Mouse (Mus musculus): Measurements from ENCODE around the gene Rhov. TPM values are rescaled to one million over a fixed set of nuclear protein-coding genes. Genes with fewer than 3 reads are reported as not detected.

The Rhov gene
- polyA plus RNA-seq, 1 experiment from 2014 or later: 0.44 TPM

DNA sequence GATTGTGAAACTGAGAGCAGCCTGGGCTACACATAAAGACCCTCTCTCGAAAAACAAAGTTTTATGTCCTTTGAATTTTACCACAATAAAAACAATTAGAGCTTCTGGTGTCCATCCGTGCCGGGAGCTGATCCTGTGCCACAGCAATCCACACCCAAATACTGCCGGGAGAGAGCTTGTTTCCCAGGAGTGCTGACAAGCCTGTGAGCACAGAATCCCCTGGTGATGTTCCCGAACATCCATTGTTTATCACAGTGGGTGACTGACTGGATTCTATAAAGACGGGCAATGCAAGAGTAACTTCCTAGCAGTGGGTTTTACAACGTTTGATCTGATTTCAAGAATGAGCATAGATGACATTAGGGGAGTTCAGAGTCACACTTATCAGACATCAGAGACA, 16.1 kb downstream of the Rhov start:
- 25% methylated on average over 7 of the region's 7 CpGs for WGBS
- peaks cover 19% of the 10 kb centered on the region for H3K27me3 ChIP-seq

DNA sequence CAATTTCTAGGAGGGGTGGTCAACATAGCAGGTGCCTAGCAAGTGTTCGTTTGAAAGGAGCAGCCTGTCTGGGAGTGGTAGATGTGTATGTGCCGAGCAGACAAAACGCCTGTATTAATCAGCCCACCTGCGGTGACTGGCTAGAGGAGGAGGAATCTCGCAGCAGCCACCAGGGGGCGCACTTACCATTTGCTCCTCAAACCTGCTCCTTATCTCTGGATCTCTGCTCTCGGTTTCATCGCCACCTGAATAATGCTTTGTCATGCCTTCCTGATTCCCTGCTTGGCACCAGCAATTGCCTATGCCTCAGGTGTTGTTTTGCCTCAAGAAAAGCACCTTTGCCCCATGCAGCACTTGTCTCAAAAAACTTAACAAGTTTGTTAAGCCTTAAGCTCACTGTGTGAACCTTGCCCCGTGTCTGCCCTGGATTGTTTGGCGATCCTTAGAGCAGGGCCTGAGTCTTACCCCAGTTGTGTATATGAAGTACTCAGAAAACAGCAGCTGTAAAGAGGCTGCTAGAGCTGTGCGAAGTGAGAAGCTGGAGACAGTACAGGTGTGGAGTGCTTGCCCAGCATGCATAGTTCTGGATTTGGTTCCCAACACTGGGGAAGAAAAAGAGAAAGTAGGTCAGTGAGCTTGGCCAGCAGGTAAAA, 20.1 kb downstream of the Rhov start:
- H3K27me3 ChIP-seq: peaks cover 24% of the 10 kb centered on the region
- ATAC-seq (replicated peaks; ENCODE audit: insufficient number of reproducible peaks, insufficient read depth, low FRiP score, low read depth): peak; percentile 53; the same call in 1 of the 2 replicates
- H3K4me1 ChIP-seq (replicated peaks): peaks cover 4% of the 10 kb centered on the region
- no peak overlapping the region for H3K27ac ChIP-seq
- WGBS: 11% methylated on average over 11 of the region's 11 CpGs
- H3K36me3 ChIP-seq: no peaks in the 10 kb centered on the region
- no peak overlapping the region for H3K9ac ChIP-seq
- H3K9me3 ChIP-seq (replicated peaks): no peaks in the 10 kb centered on the region
- H3K4me2 ChIP-seq: peak overlapping the region; percentile 50
- 0 out of 2 replicates have a peak overlapping the region, but pooled peaks have one; percentile 6 for H3K4me3 ChIP-seq

More for the DNA sequence above, 16.1 kb downstream of the Rhov start:
- Histone ChIP-seq H3K27ac (no peak overlapping the region), H3K36me3 (no peaks in the 10 kb centered on the region), H3K9ac (no peak overlapping the region), H3K4me3 (no peak overlapping the region), H3K4me1 (replicated peaks) (peaks cover 4% of the 10 kb centered on the region), H3K9me3 (replicated peaks) (no peaks in the 10 kb centered on the region), H3K4me2 (no peak overlapping the region)
- no peak for ATAC-seq (replicated peaks; ENCODE audit: insufficient number of reproducible peaks, insufficient read depth, low FRiP score, low read depth)

DNA sequence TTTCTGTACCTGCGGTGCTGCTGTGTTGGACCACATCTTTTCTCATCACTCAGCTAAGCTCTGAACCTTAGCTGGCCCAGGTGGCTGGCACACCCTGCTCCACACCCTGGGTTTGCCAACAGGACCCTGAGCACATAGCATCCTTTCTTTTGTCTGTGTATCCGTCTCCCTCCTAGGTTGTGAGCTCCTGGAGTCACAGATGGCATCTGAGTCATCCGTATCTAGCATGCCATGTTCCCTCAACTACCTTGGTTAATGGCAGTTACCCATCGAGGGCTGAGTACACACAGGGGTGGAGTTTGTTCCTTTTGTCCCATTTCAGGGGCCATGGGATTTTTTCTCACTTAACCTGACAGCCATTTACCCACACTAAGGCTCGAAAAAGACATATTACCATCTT, 20.7 kb downstream of the Rhov start:
- H3K9ac ChIP-seq: no peak overlapping the region
- no peak overlapping the region for H3K4me2 ChIP-seq
- H3K36me3 ChIP-seq: no peaks in the 10 kb centered on the region
- H3K4me1 ChIP-seq (replicated peaks): peaks cover 4% of the 10 kb centered on the region
- H3K27ac ChIP-seq: no peak overlapping the region
- WGBS: 61% methylated on average over 5 of the region's 5 CpGs
- ATAC-seq (replicated peaks; ENCODE audit: insufficient number of reproducible peaks, insufficient read depth, low FRiP score, low read depth): no peak
- H3K4me3 ChIP-seq: no peak overlapping the region
- peaks cover 21% of the 10 kb centered on the region for H3K27me3 ChIP-seq
- H3K9me3 ChIP-seq (replicated peaks): no peaks in the 10 kb centered on the region

DNA sequence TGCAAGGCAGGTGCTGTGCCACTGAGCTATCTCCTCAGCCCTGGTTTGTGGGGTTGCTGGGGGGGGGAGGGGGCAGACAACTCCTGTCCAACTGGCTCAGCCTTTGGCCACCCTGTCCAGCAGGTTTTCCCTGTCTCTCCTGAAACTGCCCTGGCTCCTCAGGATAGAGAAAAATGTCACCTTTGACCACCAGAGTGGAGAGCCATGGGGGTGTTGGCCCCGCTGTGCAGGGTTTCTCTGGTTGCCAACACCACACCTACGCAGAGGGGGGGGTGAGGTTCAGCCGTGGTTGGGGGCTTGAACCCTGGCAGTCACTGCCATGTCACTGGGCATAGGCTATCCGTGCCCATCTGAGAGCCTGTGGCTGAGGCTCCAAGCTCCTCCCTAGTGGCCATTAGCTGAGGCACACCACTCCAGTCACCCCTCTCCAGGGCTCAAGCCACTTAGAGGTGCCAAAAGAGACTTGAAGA, 21.4 kb downstream of the Rhov start:
- Histone ChIP-seq H3K4me1 (replicated peaks) (peaks cover 4% of the 10 kb centered on the region), H3K27ac (no peak overlapping the region), H3K4me3 (no peak overlapping the region), H3K9me3 (replicated peaks) (no peaks in the 10 kb centered on the region), H3K36me3 (no peaks in the 10 kb centered on the region), H3K4me2 (no peak overlapping the region), H3K9ac (no peak overlapping the region), H3K27me3 (peaks cover 16% of the 10 kb centered on the region)
- 0 out of 2 replicates have a peak, but pooled peaks have one; percentile 5 for ATAC-seq (replicated peaks; ENCODE audit: insufficient number of reproducible peaks, insufficient read depth, low FRiP score, low read depth)
- 73% methylated on average over 4 of the region's 4 CpGs for WGBS

DNA sequence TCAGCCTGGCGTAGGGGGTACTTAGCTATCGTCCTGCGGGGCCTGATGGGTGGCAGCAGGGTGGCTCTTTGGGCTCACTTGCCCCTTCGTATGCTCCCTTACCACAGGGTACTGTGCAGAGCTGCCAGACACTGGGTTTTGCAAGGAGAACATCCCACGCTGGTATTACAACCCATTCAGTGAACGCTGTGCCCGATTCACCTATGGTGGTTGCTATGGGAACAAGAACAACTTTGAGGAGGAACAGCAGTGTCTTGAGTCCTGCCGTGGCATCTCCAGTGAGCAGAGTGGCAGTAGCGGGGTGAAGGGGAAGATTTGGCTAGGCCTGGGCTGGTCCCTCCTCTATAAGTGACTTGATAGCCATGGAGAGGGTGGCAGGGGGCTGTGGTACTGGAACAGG, 23.2 kb downstream of the Rhov start:
- peaks cover 9% of the 10 kb centered on the region for H3K27me3 ChIP-seq
- H3K4me3 ChIP-seq: no peak overlapping the region
- WGBS: 79% methylated on average over 9 of the region's 9 CpGs
- H3K36me3 ChIP-seq: no peaks in the 10 kb centered on the region
- H3K9me3 ChIP-seq (replicated peaks): no peaks in the 10 kb centered on the region
- peaks cover 4% of the 10 kb centered on the region for H3K4me1 ChIP-seq (replicated peaks)
- no peak overlapping the region for H3K9ac ChIP-seq
- no peak overlapping the region for H3K4me2 ChIP-seq
- H3K27ac ChIP-seq: no peak overlapping the region
- no peak for ATAC-seq (replicated peaks; ENCODE audit: insufficient number of reproducible peaks, insufficient read depth, low FRiP score, low read depth)

DNA sequence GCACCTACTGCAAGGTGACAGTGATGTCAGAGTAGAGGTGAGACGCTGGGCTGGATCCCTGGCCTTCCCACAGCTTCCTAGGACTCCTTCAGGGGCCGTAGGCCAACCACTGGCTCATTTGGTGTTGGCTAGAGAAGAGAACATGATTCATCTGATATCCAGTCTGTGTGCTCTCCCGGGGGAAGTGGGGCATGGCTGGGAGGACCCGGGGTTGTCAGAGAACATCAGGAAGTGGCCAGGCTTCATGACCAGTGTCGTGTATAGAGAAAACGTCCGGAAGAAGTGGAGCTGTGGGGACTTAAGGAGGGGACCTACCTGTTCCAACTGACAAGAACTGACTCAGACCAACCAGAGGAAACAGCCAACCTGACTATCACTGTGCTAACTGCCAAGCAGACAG, 25.8 kb downstream of the Rhov start:
- WGBS: 63% methylated on average over 7 of the region's 7 CpGs
- no peak overlapping the region for H3K9ac ChIP-seq

DNA sequence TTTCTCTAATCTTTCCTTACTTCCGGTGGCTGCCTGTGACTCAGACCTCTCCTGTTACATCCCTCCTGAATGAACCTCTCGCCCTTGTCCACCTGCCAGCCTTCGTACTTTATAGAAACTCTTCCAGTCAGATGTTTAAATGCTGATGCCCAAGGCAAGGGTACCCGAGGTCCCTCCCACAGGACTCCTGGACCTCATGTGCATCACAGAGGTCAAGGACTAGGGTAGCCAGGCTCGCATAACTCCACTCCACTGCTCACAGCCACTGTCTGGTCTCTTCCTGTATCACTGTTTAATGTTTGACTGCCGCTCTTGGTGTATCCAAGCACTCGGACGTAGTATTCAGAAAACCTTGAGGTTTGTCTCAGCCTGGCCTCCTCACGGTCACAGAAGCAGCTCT, 28.5 kb downstream of the Rhov start:
- WGBS: 65% methylated on average over 9 of the region's 9 CpGs
- Histone ChIP-seq H3K36me3 (no peaks in the 10 kb centered on the region), H3K9me3 (replicated peaks) (no peaks in the 10 kb centered on the region), H3K9ac (no peak overlapping the region), H3K27me3 (peaks cover 37% of the 10 kb centered on the region), H3K4me2 (no peak overlapping the region), H3K27ac (no peak overlapping the region), H3K4me1 (replicated peaks) (peaks cover 4% of the 10 kb centered on the region), H3K4me3 (no peak overlapping the region)
- no peak for ATAC-seq (replicated peaks; ENCODE audit: insufficient number of reproducible peaks, insufficient read depth, low FRiP score, low read depth)

More for the DNA sequence above, 25.8 kb downstream of the Rhov start:
- Histone ChIP-seq H3K4me2 (no peak overlapping the region), H3K36me3 (no peaks in the 10 kb centered on the region), H3K27ac (no peak overlapping the region), H3K4me1 (replicated peaks) (no peaks in the 10 kb centered on the region), H3K27me3 (peaks cover 16% of the 10 kb centered on the region), H3K4me3 (no peak overlapping the region), H3K9me3 (replicated peaks) (no peaks in the 10 kb centered on the region)
- no peak for ATAC-seq (replicated peaks; ENCODE audit: insufficient number of reproducible peaks, insufficient read depth, low FRiP score, low read depth)

DNA sequence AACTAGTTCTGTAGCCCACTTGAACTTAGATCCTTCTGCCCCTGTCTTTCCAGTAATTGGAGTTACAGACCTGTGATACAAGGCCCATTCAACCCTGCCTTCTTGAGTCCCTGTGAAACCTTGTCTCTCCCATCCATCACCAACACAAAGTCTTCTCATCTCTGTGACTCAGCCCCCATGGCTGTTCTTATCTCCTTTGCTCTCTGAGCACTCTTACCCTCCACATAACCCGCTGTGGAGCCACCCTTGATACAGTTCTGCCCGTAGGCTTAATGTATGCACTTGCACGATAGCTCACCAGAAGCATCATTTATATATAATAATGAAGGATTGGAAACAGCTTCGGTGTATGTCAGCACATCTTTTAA, 30.3 kb downstream of the Rhov start:
- peaks cover 54% of the 10 kb centered on the region for H3K27me3 ChIP-seq
- WGBS: 78% methylated on average over 4 of the region's 4 CpGs

DNA sequence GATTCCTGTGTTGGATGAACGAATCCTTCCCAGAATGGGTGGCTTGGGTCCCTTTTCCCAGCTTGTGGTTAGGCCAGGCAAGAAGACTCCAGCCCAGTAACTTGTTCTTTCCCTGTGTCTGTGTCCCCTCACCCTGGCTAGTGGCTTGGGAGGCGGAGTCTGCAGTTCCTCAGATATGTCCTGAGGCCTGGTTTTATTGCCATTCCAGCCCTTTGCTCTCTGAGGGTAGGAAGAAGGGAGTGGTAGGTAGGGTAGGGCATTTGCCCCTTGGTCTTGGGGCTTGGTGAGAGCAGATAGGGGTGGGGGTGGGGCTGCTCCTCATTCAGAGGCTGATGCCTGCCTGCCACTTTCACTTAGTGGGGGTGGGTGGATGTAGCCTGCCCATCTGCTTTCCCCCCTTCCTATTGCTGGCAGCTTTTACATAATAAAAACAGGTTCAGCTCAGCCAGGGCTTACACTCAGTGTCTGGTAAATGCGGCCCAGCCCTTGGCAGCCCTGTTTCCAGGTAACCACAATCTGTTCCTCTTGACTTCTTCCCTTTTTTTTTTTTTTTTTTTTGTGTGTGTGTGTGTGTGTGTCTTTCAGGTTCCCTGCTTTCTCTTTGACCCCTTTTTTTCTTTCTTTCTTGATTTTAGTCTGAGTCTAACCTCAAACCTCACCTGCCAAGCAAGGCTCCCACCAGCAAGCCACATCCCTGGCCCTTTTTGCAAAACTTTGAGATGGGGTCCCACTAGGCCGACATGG, 30.8 kb downstream of the Rhov start:
- H3K4me1 ChIP-seq (replicated peaks): peaks cover 12% of the 10 kb centered on the region
- no peak overlapping the region for H3K27ac ChIP-seq
- no peaks in the 10 kb centered on the region for H3K9me3 ChIP-seq (replicated peaks)
- H3K4me2 ChIP-seq: no peak overlapping the region
- ATAC-seq (replicated peaks; ENCODE audit: insufficient number of reproducible peaks, insufficient read depth, low FRiP score, low read depth): no peak
- H3K27me3 ChIP-seq: peaks cover 60% of the 10 kb centered on the region
- no peak overlapping the region for H3K9ac ChIP-seq
- WGBS: 69% methylated on average over 4 of the region's 4 CpGs
- no peak overlapping the region for H3K4me3 ChIP-seq
- no peaks in the 10 kb centered on the region for H3K36me3 ChIP-seq

More for the DNA sequence above, 30.3 kb downstream of the Rhov start:
- no peaks in the 10 kb centered on the region for H3K36me3 ChIP-seq
- no peak overlapping the region for H3K4me3 ChIP-seq
- H3K9me3 ChIP-seq (replicated peaks): no peaks in the 10 kb centered on the region
- H3K9ac ChIP-seq: no peak overlapping the region
- H3K4me1 ChIP-seq (replicated peaks): peaks cover 12% of the 10 kb centered on the region
- H3K27ac ChIP-seq: no peak overlapping the region
- no peak for ATAC-seq (replicated peaks; ENCODE audit: insufficient number of reproducible peaks, insufficient read depth, low FRiP score, low read depth)
- no peak overlapping the region for H3K4me2 ChIP-seq

DNA sequence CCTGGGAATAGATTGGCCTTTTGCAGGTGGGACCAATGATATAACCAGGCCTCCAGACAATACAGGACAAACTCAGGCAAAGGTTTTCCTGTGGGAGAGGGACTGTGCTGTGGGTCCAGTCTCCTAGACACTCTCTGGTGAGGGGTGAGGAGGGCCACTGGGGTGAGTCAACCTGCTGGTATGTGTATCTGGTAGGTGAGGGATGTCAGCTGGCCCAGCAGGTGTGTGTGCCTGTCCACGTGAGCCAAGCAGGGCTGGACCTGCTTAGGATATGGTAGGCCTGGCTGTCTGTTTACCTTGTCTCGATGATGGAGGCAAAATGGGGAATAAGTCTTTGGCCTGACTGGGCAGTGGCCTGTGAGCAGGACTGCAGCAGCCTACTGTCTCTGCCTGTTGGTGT, 32.4 kb downstream of the Rhov start:
- H3K4me3 ChIP-seq: peak overlapping the region; percentile 50; the same call in 1 of the 2 replicates
- no peak for ATAC-seq (replicated peaks; ENCODE audit: insufficient number of reproducible peaks, insufficient read depth, low FRiP score, low read depth)

DNA sequence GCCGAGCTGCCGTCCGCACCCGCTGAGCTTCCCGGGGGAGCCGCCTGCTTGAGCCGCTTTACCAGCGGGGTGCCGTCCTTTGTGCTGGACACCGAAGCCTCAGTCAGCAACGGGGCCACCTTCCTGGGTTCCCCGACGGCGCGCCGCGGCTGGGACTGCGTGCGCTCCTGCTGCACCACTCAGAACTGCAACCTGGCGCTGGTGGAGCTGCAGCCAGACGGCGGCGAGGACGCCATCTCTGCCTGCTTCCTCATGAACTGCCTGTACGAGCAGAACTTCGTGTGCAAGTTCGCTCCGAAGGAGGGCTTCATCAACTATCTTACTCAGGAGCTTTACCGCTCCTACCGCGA, 33.2 kb downstream of the Rhov start:
- WGBS: 3% methylated on average over 31 of the region's 31 CpGs
- no peak overlapping the region for H3K27ac ChIP-seq
- H3K4me3 ChIP-seq: peak overlapping the region; percentile 50
- H3K9ac ChIP-seq: no peak overlapping the region; the same call in 1 of the 2 replicates
- no peak for ATAC-seq (replicated peaks; ENCODE audit: insufficient number of reproducible peaks, insufficient read depth, low FRiP score, low read depth)
- H3K27me3 ChIP-seq: peaks cover 77% of the 10 kb centered on the region
- no peaks in the 10 kb centered on the region for H3K9me3 ChIP-seq (replicated peaks)
- peak overlapping the region; percentile 76 for H3K4me2 ChIP-seq
- peaks cover 12% of the 10 kb centered on the region for H3K4me1 ChIP-seq (replicated peaks)
- H3K36me3 ChIP-seq: no peaks in the 10 kb centered on the region

More for the DNA sequence above, 32.4 kb downstream of the Rhov start:
- WGBS: 76% methylated on average over 2 of the region's 2 CpGs
- Histone ChIP-seq H3K4me2 (no peak overlapping the region; the same call in 1 of the 2 replicates), H3K27ac (no peak overlapping the region), H3K9me3 (replicated peaks) (no peaks in the 10 kb centered on the region), H3K4me1 (replicated peaks) (peaks cover 12% of the 10 kb centered on the region), H3K27me3 (peaks cover 75% of the 10 kb centered on the region), H3K36me3 (no peaks in the 10 kb centered on the region), H3K9ac (no peak overlapping the region)
